Mouse (Mus musculus): ENCODE results near the gene C530008M17Rik. TPM values are rescaled to one million over a fixed set of nuclear protein-coding genes. Genes with fewer than 3 reads are reported as not detected.
A peak's percentile ranks its signal among the peaks of the same experiment; 100 is the strongest.

C530008M17Rik gene
- polyA plus RNA-seq (2015; fragmentation: Nextera tagmentation; extraction: Ambion mirVana), result 31.6 and 37.4 TPM in 2 replicates

DNA sequence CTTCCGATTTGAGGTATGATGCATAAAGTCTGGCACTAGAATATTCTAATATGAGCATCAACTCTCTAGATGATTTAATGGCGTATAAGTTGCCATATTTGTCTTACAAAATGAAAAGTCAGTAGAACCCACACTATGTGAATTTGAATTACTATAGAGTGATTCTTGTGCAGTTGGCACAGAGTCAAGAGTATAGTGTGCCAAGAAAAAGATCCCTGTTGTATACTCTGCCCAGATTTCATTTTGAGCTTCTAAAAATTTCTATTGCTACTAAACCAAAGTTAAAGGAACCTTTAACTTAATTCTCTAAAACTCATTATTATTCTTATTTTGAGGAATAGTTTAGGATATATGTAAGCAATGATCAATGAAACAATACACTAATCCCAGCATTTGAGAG, at the start of gene C530008M17Rik:
Gene C530008M17Rik, plus strand, starts transcription at position 301 of the 400 bp plus-strand sequence.
- no peak for ATAC-seq (replicated peaks; ENCODE audit: extremely low read depth, insufficient read depth, low FRiP score)
- Histone ChIP-seq H3K9ac (ENCODE audit: low read length) (peak within 1 kb of the TSS; percentile 91), H3K4me3 (ENCODE audit: low read length) (peak within 1 kb of the TSS; percentile 80)

DNA sequence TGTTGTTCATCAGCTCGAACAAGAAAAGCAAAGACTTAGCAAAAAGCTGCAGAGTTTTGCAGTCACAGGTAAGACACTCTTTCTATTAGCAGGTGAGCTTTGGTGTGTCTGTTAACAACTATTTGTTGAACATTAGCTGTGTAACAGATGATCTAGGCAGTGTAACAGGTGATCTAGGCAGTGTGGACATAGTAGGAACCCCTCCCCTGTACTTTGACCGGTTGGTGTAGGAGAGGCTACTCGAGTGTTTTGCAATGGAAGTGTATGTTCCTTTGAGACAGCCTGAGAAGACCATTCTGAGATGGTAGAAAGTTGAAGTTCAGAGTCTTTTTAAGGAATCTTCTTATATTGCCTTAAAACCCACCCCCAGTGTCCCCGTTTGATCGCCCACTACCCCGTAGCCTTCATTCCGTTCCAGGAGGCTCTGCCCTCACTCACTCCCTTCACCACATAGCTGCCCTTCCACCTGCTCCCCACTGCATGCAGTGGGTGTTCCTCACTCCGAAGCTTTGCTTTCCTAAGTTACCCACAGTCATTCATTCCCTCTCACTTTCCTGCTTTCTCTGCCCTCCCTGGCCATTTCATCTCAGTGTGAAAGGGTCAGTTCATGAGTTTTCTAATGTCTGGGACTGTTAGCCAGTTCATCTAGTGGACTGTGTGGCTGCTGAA, 46.5 kb upstream of the C530008M17Rik start:
- ATAC-seq (replicated peaks; ENCODE audit: extremely low read depth, insufficient read depth, low FRiP score), result no peak
- Histone ChIP-seq H3K36me3 (ENCODE audit: control insufficient read depth, insufficient read depth) (peaks cover 45% of the 10 kb centered on the region), H3K27me3 (ENCODE audit: control insufficient read depth, insufficient read depth, low read length) (no peaks in the 10 kb centered on the region), H3K9me3 (replicated peaks; ENCODE audit: control insufficient read depth, low read length) (no peaks in the 10 kb centered on the region), H3K4me3 (ENCODE audit: low read length) (no peak overlapping the region), H3K4me2 (ENCODE audit: low read depth, low read length) (no peak overlapping the region), H3K4me1 (ENCODE audit: control insufficient read depth, insufficient read depth, low read length) (no peaks in the 10 kb centered on the region), H3K9ac (ENCODE audit: low read length) (no peak overlapping the region), H3K27ac (ENCODE audit: low read length) (no peak overlapping the region)
- 94% methylated on average over 8 of the region's 8 CpGs for WGBS

More for the DNA sequence above, at the start of gene C530008M17Rik:
- H3K27me3 ChIP-seq (ENCODE audit: control insufficient read depth, insufficient read depth, low read length), result no peaks in the 10 kb centered on the region
- peaks cover 4% of the 10 kb centered on the region; the same call in 1 of the 2 replicates for H3K4me1 ChIP-seq (ENCODE audit: control insufficient read depth, insufficient read depth, low read length)
- H3K4me2 ChIP-seq (ENCODE audit: low read depth, low read length), result peak within 1 kb of the TSS; percentile 100
- WGBS, result 87% methylated on average over 2 of the region's 2 CpGs
- no peaks in the 10 kb centered on the region for H3K9me3 ChIP-seq (replicated peaks; ENCODE audit: control insufficient read depth, low read length)
- no peaks in the 10 kb centered on the region for H3K36me3 ChIP-seq (ENCODE audit: control insufficient read depth, insufficient read depth)
- no peak within 1 kb of the TSS for H3K27ac ChIP-seq (ENCODE audit: low read length)

DNA sequence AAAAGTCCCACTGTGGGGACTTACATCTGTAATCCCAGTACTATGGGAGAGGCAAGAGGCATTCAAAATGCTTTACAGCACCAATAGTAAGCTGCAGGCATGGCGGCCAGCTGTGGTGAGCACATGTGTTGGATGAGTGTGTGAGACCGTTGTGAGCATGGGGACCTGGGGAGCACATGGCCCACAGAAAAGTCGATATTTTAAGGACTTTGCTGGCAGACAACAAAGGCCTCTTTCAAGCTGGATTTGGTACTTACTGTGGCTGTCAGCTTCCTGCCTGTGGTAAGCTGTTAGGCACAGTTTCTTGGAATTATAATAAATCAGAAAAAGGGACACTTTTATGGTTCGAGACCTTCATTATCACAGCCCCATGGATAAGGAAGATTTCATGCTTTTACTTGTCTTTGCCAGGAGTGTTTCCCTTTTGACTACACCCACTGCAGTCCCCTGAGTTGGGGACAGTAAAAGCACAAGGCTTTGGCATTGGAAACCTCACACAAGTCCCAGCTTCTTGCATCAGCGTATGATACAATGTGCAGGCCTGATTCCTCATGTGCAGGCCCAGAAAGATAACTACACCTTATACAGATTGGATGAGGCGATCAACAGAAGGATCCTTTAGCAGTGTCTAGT, 43.3 kb upstream of the C530008M17Rik start:
- Histone ChIP-seq H3K36me3 (ENCODE audit: control insufficient read depth, insufficient read depth) (peaks cover 45% of the 10 kb centered on the region), H3K27ac (ENCODE audit: low read length) (no peak overlapping the region), H3K4me3 (ENCODE audit: low read length) (no peak overlapping the region), H3K9me3 (replicated peaks; ENCODE audit: control insufficient read depth, low read length) (no peaks in the 10 kb centered on the region), H3K4me1 (ENCODE audit: control insufficient read depth, insufficient read depth, low read length) (no peaks in the 10 kb centered on the region), H3K27me3 (ENCODE audit: control insufficient read depth, insufficient read depth, low read length) (no peaks in the 10 kb centered on the region), H3K4me2 (ENCODE audit: low read depth, low read length) (no peak overlapping the region), H3K9ac (ENCODE audit: low read length) (no peak overlapping the region)
- no peak for ATAC-seq (replicated peaks; ENCODE audit: extremely low read depth, insufficient read depth, low FRiP score)
- 84% methylated on average over 6 of the region's 6 CpGs for WGBS

DNA sequence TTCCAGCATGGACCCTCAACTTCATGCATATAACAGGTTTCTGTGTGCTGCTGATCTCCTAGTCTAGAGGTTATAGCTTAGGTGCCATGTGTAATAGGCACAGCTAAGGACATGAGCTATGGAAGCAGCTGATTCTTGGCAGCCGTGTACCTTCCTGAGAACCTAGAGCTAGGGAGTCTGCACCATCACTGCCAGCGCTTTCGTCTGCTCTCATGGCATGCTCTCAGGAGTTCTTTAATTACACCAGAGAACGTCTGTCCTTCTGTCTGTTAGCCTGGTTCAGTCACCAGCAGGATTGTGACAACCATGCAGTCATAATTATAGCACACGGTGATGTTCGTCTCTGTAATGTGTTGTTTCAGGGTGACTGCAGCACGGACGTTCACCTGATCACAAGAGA, 41.0 kb upstream of the C530008M17Rik start:
- Histone ChIP-seq H3K4me3 (ENCODE audit: low read length) (no peak overlapping the region), H3K27me3 (ENCODE audit: control insufficient read depth, insufficient read depth, low read length) (no peaks in the 10 kb centered on the region), H3K4me1 (ENCODE audit: control insufficient read depth, insufficient read depth, low read length) (no peaks in the 10 kb centered on the region), H3K9me3 (replicated peaks; ENCODE audit: control insufficient read depth, low read length) (no peaks in the 10 kb centered on the region), H3K27ac (ENCODE audit: low read length) (no peak overlapping the region), H3K9ac (ENCODE audit: low read length) (no peak overlapping the region), H3K36me3 (ENCODE audit: control insufficient read depth, insufficient read depth) (peaks cover 51% of the 10 kb centered on the region), H3K4me2 (ENCODE audit: low read depth, low read length) (no peak overlapping the region)
- WGBS, result 89% methylated on average over 8 of the region's 8 CpGs
- no peak for ATAC-seq (replicated peaks; ENCODE audit: extremely low read depth, insufficient read depth, low FRiP score)

DNA sequence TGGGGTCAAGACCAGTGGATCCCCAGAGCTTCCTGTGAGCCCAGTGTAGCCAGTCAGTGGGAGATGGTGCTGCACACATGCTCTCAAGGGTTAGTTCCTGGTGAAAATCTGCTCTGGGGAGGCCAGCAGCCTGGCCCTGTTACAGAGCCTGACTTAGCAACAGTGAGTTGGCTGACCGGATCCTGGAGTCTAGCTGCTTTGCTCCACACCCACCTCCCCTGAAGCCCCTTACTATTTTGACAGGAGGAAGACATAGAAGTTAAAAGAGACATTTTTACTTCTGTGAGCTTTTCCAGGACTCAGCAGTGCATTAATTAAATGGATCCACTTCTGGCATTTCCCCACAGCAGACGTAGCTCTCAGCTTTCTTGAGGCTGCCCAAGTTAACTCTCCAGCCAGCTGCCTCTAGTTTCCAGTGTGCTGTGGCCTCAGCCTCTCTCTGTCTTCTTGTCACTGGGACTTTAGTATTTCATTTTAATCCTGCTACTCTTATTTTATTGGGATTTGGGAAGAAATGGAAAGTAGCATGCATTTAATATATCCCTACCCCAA, 40.0 kb upstream of the C530008M17Rik start:
- Histone ChIP-seq H3K9me3 (replicated peaks; ENCODE audit: control insufficient read depth, low read length) (no peaks in the 10 kb centered on the region), H3K4me1 (ENCODE audit: control insufficient read depth, insufficient read depth, low read length) (no peaks in the 10 kb centered on the region), H3K4me3 (ENCODE audit: low read length) (no peak overlapping the region), H3K27me3 (ENCODE audit: control insufficient read depth, insufficient read depth, low read length) (no peaks in the 10 kb centered on the region), H3K27ac (ENCODE audit: low read length) (no peak overlapping the region), H3K4me2 (ENCODE audit: low read depth, low read length) (no peak overlapping the region), H3K9ac (ENCODE audit: low read length) (no peak overlapping the region), H3K36me3 (ENCODE audit: control insufficient read depth, insufficient read depth) (peaks cover 46% of the 10 kb centered on the region)
- ATAC-seq (replicated peaks; ENCODE audit: extremely low read depth, insufficient read depth, low FRiP score), result no peak
- WGBS, result 89% methylated on average over 2 of the region's 2 CpGs

DNA sequence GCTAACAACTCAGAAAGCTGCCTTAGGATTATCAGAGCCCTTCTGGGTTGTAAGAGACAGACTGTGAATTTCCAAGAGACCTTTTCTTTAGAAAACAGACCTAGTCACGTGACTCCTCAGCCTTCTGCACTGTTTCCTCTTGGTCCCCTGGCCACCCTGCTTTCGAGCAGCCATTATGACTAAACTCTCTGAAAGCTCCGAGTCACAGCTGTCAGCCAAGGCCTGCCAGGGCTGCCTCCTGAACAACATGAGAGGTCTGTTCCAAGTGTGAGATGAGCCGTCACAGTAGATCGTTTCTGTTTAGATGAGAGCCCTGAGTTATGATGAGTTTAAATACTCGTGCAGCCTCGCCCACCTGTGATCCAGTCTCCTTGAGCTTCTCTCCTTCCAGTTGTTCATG, 37.6 kb upstream of the C530008M17Rik start:
- Histone ChIP-seq H3K9ac (ENCODE audit: low read length) (no peak overlapping the region), H3K27ac (ENCODE audit: low read length) (no peak overlapping the region), H3K36me3 (ENCODE audit: control insufficient read depth, insufficient read depth) (peaks cover 46% of the 10 kb centered on the region), H3K9me3 (replicated peaks; ENCODE audit: control insufficient read depth, low read length) (no peaks in the 10 kb centered on the region), H3K27me3 (ENCODE audit: control insufficient read depth, insufficient read depth, low read length) (no peaks in the 10 kb centered on the region), H3K4me3 (ENCODE audit: low read length) (no peak overlapping the region), H3K4me2 (ENCODE audit: low read depth, low read length) (no peak overlapping the region), H3K4me1 (ENCODE audit: control insufficient read depth, insufficient read depth, low read length) (no peaks in the 10 kb centered on the region)
- 83% methylated on average over 7 of the region's 7 CpGs for WGBS
- ATAC-seq (replicated peaks; ENCODE audit: extremely low read depth, insufficient read depth, low FRiP score), result no peak

DNA sequence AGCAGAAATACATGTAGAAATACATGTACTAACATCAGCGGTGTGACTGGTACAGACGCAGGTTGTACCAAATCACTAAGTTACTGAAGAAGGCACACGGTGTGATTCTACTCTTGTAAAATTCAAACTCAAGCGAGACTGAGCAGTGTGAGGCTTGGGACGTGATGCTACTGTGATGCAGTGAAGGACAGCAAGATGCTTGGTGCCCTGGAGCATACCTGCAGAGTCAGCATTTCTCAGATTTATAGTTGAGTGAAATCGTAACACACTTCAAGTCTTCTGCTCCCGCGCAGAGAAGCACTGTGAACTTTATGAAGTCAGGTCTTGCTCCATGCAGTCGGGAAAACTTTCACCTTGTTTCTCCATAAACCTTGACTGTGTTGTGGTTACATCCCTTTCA, 32.6 kb upstream of the C530008M17Rik start:
- 95% methylated on average over 9 of the region's 9 CpGs for WGBS
- H3K36me3 ChIP-seq (ENCODE audit: control insufficient read depth, insufficient read depth), result peaks cover 29% of the 10 kb centered on the region
- no peak for ATAC-seq (replicated peaks; ENCODE audit: extremely low read depth, insufficient read depth, low FRiP score)

DNA sequence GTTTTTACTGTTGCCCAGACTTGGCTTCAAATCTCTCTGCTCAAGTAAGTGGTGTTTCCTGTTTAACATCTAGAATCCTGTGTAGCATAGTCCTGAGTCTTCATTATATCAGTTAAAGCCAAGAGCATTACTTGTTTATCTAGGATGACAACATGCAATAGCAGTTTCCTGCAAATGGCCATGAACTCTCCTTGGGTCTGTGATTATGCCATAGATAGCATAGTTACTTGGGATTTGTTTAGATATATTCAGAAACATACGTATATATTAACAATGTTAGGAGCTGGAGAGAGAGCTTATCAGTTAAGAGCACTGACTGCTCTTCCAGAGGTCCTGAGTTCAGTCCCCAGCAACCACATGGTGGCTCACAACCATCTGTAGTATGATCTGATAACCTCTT, 28.5 kb upstream of the C530008M17Rik start:
- Histone ChIP-seq H3K4me3 (ENCODE audit: low read length) (no peak overlapping the region), H3K4me2 (ENCODE audit: low read depth, low read length) (no peak overlapping the region), H3K9me3 (replicated peaks; ENCODE audit: control insufficient read depth, low read length) (no peaks in the 10 kb centered on the region), H3K27me3 (ENCODE audit: control insufficient read depth, insufficient read depth, low read length) (no peaks in the 10 kb centered on the region), H3K4me1 (ENCODE audit: control insufficient read depth, insufficient read depth, low read length) (no peaks in the 10 kb centered on the region), H3K27ac (ENCODE audit: low read length) (no peak overlapping the region), H3K9ac (ENCODE audit: low read length) (no peak overlapping the region), H3K36me3 (ENCODE audit: control insufficient read depth, insufficient read depth) (peaks cover 25% of the 10 kb centered on the region)
- ATAC-seq (replicated peaks; ENCODE audit: extremely low read depth, insufficient read depth, low FRiP score), result no peak
- WGBS, result 60% methylated on average over 1 of the region's 1 CpGs

More for the DNA sequence above, 32.6 kb upstream of the C530008M17Rik start:
- Histone ChIP-seq H3K4me2 (ENCODE audit: low read depth, low read length) (no peak overlapping the region), H3K4me1 (ENCODE audit: control insufficient read depth, insufficient read depth, low read length) (no peaks in the 10 kb centered on the region), H3K9ac (ENCODE audit: low read length) (no peak overlapping the region), H3K9me3 (replicated peaks; ENCODE audit: control insufficient read depth, low read length) (no peaks in the 10 kb centered on the region), H3K4me3 (ENCODE audit: low read length) (no peak overlapping the region), H3K27ac (ENCODE audit: low read length) (no peak overlapping the region), H3K27me3 (ENCODE audit: control insufficient read depth, insufficient read depth, low read length) (no peaks in the 10 kb centered on the region)

DNA sequence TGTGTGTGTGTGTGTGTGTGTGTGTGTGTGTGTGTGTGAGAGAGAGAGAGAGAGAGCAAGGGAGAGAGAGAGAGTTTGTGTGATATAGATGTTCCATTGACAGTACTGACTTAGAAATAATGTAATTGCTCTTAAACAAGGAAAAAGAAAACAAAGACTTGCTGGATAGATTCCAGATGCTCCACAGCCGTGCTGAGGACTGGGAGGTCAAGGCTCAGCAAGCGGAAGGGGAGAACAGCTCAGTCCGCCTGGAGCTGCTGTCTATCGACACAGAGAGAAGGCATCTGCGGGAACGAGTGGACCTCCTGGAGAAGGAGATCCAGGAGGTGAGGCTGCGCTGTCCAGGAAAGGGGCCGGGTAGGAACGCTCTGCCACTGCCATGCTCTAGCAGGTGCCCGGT, 22.3 kb upstream of the C530008M17Rik start:
- no peaks in the 10 kb centered on the region for H3K9me3 ChIP-seq (replicated peaks; ENCODE audit: control insufficient read depth, low read length)
- 76% methylated on average over 10 of the region's 10 CpGs for WGBS
- no peak overlapping the region for H3K27ac ChIP-seq (ENCODE audit: low read length)
- H3K27me3 ChIP-seq (ENCODE audit: control insufficient read depth, insufficient read depth, low read length), result no peaks in the 10 kb centered on the region
- ATAC-seq (replicated peaks; ENCODE audit: extremely low read depth, insufficient read depth, low FRiP score), result no peak
- no peak overlapping the region for H3K4me3 ChIP-seq (ENCODE audit: low read length)
- H3K36me3 ChIP-seq (ENCODE audit: control insufficient read depth, insufficient read depth), result peaks cover 42% of the 10 kb centered on the region
- H3K9ac ChIP-seq (ENCODE audit: low read length), result no peak overlapping the region
- H3K4me2 ChIP-seq (ENCODE audit: low read depth, low read length), result no peak overlapping the region
- H3K4me1 ChIP-seq (ENCODE audit: control insufficient read depth, insufficient read depth, low read length), result no peaks in the 10 kb centered on the region

All from heart, embryonic 16.5 days (tissue).